ENCODE assay signal across 16 mouse cellular contexts in the genomic region with DNA sequence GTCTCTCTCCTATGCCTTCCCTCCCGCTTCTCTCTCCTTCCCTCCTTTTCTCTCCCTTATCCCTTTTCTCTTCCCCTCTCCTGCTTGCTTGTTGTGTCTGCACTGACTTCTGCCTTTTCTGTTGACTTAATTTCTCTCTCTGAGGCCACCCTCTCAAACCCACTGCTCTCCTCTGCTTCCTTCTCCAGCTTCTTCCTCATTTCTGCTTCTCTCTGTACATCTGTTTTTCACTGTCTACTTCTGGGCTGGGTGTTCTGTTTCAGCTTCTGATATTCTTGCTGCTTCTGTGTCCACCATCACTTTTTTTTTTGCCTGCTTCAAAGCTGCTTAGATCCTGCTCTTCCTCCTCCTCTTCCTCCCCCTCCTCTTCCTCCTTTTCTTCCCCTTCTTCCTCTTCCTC.
"Had no signal": no experiment of that assay in that cellular context is flagged by ENCODE, and none has a peak within 500 bp of the region (broad histone marks: within the 10 kb centered on the region; RNA-seq: fewer than 3 reads in every experiment).

No protein-coding gene starts in this region.

- H3K9ac ChIP-seq: liver, embryonic 14.5 days; lung, embryonic 14.5 days; midbrain, embryonic 13.5 days; midbrain, embryonic 15.5 days; neural tube, embryonic 12.5 days had no signal

- H3K27me3 ChIP-seq: midbrain, embryonic 13.5 days; midbrain, embryonic 15.5 days; neural tube, embryonic 12.5 days had no signal

- ATAC-seq: midbrain, embryonic 13.5 days; midbrain, embryonic 15.5 days had no signal

- H3K9me3 ChIP-seq: midbrain, embryonic 15.5 days; neural tube, embryonic 12.5 days had no signal

- H3K36me3 ChIP-seq: midbrain, embryonic 13.5 days; midbrain, embryonic 15.5 days; neural tube, embryonic 12.5 days had no signal

- DNase-seq: lung, adult 18-20 months; lung, embryonic 14.5 days; lung, postnatal 10 days; retina, postnatal 1 day; right cerebral cortex, adult 18-20 months; right cerebral cortex, postnatal 25 days; right cerebral cortex, postnatal 4 days; thymus, adult 18-20 months; thymus, postnatal 14 days; thymus, postnatal 36 days had no signal

- H3K27ac ChIP-seq: liver, embryonic 14.5 days; macrophage; midbrain, embryonic 13.5 days; midbrain, embryonic 15.5 days; neural tube, embryonic 12.5 days had no signal

- H3K4me3 ChIP-seq: megakaryocyte, embryonic 14.5 days; midbrain, embryonic 13.5 days; midbrain, embryonic 15.5 days; neural tube, embryonic 12.5 days had no signal
